ENCODE assay signal across 7 mouse cellular contexts in the genomic region with DNA sequence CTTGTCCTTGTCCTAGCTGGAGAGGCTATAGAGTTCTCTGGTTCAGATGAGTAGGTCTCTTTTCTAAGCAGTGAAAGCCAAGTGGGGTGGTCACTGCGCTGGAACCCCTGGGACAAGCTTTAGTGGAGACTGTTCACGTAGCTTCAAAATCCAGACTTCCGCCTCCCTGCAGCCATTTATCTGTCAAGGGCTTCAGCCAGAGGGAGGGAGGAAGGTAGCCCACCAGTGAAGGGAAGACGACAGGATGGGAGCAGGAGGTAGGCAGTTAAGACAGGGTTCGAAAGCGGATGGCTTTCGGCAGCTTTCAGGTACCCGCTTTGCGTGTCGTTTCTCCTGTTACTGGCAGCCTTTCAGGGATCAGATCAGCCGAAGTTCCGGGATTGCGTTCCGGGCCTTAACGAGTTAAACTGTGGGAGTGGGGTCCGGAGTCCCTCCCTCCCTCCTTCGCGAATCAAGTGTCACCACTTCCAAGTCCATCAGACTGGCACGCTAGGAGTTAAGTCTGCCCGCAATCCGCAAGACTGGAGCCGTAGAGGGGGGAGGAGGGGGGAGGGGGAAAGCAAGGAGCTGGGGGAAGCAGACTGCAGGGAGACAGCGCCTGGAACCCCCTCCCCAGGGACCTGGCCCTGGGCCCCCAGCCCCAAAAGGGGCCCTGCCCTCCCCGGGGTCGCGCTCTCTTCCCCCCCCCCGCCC. TPM values are rescaled to one million over a fixed set of nuclear protein-coding genes. Genes with fewer than 3 reads are reported as not detected.
DNase-seq lines count a peak whose midpoint lies in the region; ATAC-seq and TF ChIP-seq lines count a peak whose summit lies in the region.

No protein-coding gene starts in this region.

- TF ChIP-seq POLR2A in MEL (IDR thresholded peaks at IDR 0.05; ENCODE audit: control insufficient read depth in 1 of 2, insufficient read depth in 1 of 2, low read depth in 1 of 2, low read length in 2 of 2, poor library complexity in 1 of 2), result no peak
- no peak for TF ChIP-seq POLR2A in brain, embryonic 14.5 days (IDR thresholded peaks at IDR 0.05; ENCODE audit: borderline replicate concordance, extremely low read depth, insufficient read depth, insufficient read length, poor library complexity, severe bottlenecking)

- H3K4me2 ChIP-seq in forebrain, embryonic 13.5 days, result peak overlapping the region; percentile 93
- peak overlapping the region; percentile 96 for H3K4me2 ChIP-seq in intestine, embryonic 14.5 days (ENCODE audit: low read length)
- peak overlapping the region; percentile 94 for H3K4me2 ChIP-seq in limb, embryonic 13.5 days (replicated peaks)
- H3K4me2 ChIP-seq in midbrain, embryonic 15.5 days, result peak overlapping the region; percentile 97

- TF ChIP-seq EP300 in MEL (IDR thresholded peaks at IDR 0.05; ENCODE audit: low read depth in 1 of 2, low read length in 2 of 2), result no peak

- H3K79me2 ChIP-seq in MEL (ENCODE audit: control insufficient read depth, insufficient read depth, low read length, poor library complexity), result peaks cover 4% of the 10 kb centered on the region; the same call in 1 of the 2 replicates

- DNase-seq in MEL (ENCODE audit: low read depth, low spot score), result peak; percentile 67
- peak; percentile 99 for DNase-seq in brain, embryonic 14.5 days (ENCODE audit: low read depth)
- peak; percentile 93 for DNase-seq in intestine, embryonic 14.5 days (ENCODE audit: low spot score)
- DNase-seq in testis, postnatal 14 days (ENCODE audit: low spot score), result peak; percentile 68

- no peaks in the 10 kb centered on the region for H3K36me3 ChIP-seq in MEL (ENCODE audit: control insufficient read depth in 1 of 2, insufficient read depth in 2 of 2, low read length in 2 of 2)
- H3K36me3 ChIP-seq in forebrain, embryonic 13.5 days (ENCODE audit: poor library complexity, severe bottlenecking), result no peaks in the 10 kb centered on the region
- no peaks in the 10 kb centered on the region for H3K36me3 ChIP-seq in intestine, embryonic 14.5 days (ENCODE audit: control insufficient read depth, insufficient read depth, low read length)
- H3K36me3 ChIP-seq in limb, embryonic 13.5 days, result no peaks in the 10 kb centered on the region
- no peaks in the 10 kb centered on the region for H3K36me3 ChIP-seq in midbrain, embryonic 15.5 days (replicated peaks)

- H3K27ac ChIP-seq in MEL (ENCODE audit: control insufficient read depth, low read depth, low read length), result no peak overlapping the region
- peak overlapping the region; percentile 98 for H3K27ac ChIP-seq in forebrain, embryonic 13.5 days
- H3K27ac ChIP-seq in intestine, embryonic 14.5 days (ENCODE audit: low read depth), result peak overlapping the region; percentile 98
- H3K27ac ChIP-seq in limb, embryonic 13.5 days, result peak overlapping the region; percentile 100
- peak overlapping the region; percentile 99 for H3K27ac ChIP-seq in midbrain, embryonic 15.5 days

- H3K4me3 ChIP-seq in MEL (ENCODE audit: control insufficient read depth in 1 of 2, insufficient read depth in 1 of 2, low read depth in 2 of 2, low read length in 2 of 2), result peak overlapping the region; percentile 46 to 88
- peak overlapping the region; percentile 72 for H3K4me3 ChIP-seq in forebrain, embryonic 13.5 days
- peak overlapping the region; percentile 85 for H3K4me3 ChIP-seq in intestine, embryonic 14.5 days (ENCODE audit: low read depth, low read length)
- H3K4me3 ChIP-seq in limb, embryonic 13.5 days, result peak overlapping the region; percentile 86
- peak overlapping the region; percentile 97 for H3K4me3 ChIP-seq in midbrain, embryonic 15.5 days

- peak overlapping the region; percentile 37 for H3K9ac ChIP-seq in MEL (ENCODE audit: control insufficient read depth, low read depth, low read length, poor library complexity, severe bottlenecking)
- peak overlapping the region; percentile 82 for H3K9ac ChIP-seq in forebrain, embryonic 13.5 days
- H3K9ac ChIP-seq in intestine, embryonic 14.5 days (ENCODE audit: low read length), result peak overlapping the region; percentile 78
- peak overlapping the region; percentile 90 for H3K9ac ChIP-seq in limb, embryonic 13.5 days
- peak overlapping the region; percentile 98 for H3K9ac ChIP-seq in midbrain, embryonic 15.5 days

- TF ChIP-seq RAD21 in MEL (IDR thresholded peaks at IDR 0.05; ENCODE audit: low read depth, low read length), result no peak

- H3K27me3 ChIP-seq in MEL (ENCODE audit: control insufficient read depth in 1 of 2, insufficient read depth in 2 of 2, low read length in 2 of 2), result no peaks in the 10 kb centered on the region
- no peaks in the 10 kb centered on the region for H3K27me3 ChIP-seq in forebrain, embryonic 13.5 days
- no peaks in the 10 kb centered on the region for H3K27me3 ChIP-seq in intestine, embryonic 14.5 days (replicated peaks; ENCODE audit: control insufficient read depth, insufficient read depth, low read length)
- no peaks in the 10 kb centered on the region for H3K27me3 ChIP-seq in limb, embryonic 13.5 days
- H3K27me3 ChIP-seq in midbrain, embryonic 15.5 days (replicated peaks), result no peaks in the 10 kb centered on the region

- 0% methylated on average over 23 of the region's 27 CpGs for WGBS in forebrain, embryonic 13.5 days
- WGBS in intestine, embryonic 14.5 days, result 0% methylated on average over 23 of the region's 27 CpGs
- 2% methylated on average over 27 of the region's 27 CpGs for WGBS in limb, embryonic 13.5 days
- WGBS in midbrain, embryonic 15.5 days, result under 1% methylated on average over 24 of the region's 27 CpGs

- peak; percentile 60 for ATAC-seq in forebrain, embryonic 13.5 days
- peak; percentile 70 for ATAC-seq in intestine, embryonic 14.5 days (replicated peaks; ENCODE audit: low FRiP score, low TSS enrichment, low read depth)
- ATAC-seq in limb, embryonic 13.5 days (ENCODE audit: low FRiP score, low read depth), result peak; percentile 63
- ATAC-seq in midbrain, embryonic 15.5 days (replicated peaks), result peak; percentile 53

- no peak for TF ChIP-seq CTCF in MEL (IDR thresholded peaks at IDR 0.05 in 2 of 3, conservative IDR thresholded peaks at IDR 0.05 in 1 of 3; ENCODE audit: control insufficient read depth in 1 of 3, insufficient read depth in 1 of 3, low read depth in 2 of 3, low read length in 3 of 3, poor library complexity in 1 of 3, severe bottlenecking in 1 of 3)
- no peak; the same call in 1 of the 2 replicates for TF ChIP-seq CTCF in brain, embryonic 14.5 days (IDR thresholded peaks at IDR 0.05; ENCODE audit: borderline replicate concordance, extremely low read depth, insufficient read depth, insufficient read length)

- H3K4me1 ChIP-seq in MEL (ENCODE audit: control insufficient read depth in 1 of 2, insufficient read depth in 2 of 2, low read length in 2 of 2), result peaks cover 2 to 3% of the 10 kb centered on the region in 2 experiments; a peak in 1 of 4 replicates
- H3K4me1 ChIP-seq in forebrain, embryonic 13.5 days, result peaks cover 31% of the 10 kb centered on the region
- peaks cover 12% of the 10 kb centered on the region; the same call in 1 of the 2 replicates for H3K4me1 ChIP-seq in intestine, embryonic 14.5 days (replicated peaks; ENCODE audit: control insufficient read depth, insufficient read depth, low read length)
- peaks cover 26% of the 10 kb centered on the region for H3K4me1 ChIP-seq in limb, embryonic 13.5 days
- peaks cover 33% of the 10 kb centered on the region for H3K4me1 ChIP-seq in midbrain, embryonic 15.5 days

- no peaks in the 10 kb centered on the region for H3K9me3 ChIP-seq in MEL (replicated peaks; ENCODE audit: insufficient read depth, low read length)
- no peaks in the 10 kb centered on the region for H3K9me3 ChIP-seq in forebrain, embryonic 13.5 days (replicated peaks)
- no peaks in the 10 kb centered on the region for H3K9me3 ChIP-seq in intestine, embryonic 14.5 days (ENCODE audit: control insufficient read depth, low read length)
- no peaks in the 10 kb centered on the region for H3K9me3 ChIP-seq in limb, embryonic 13.5 days
- no peaks in the 10 kb centered on the region for H3K9me3 ChIP-seq in midbrain, embryonic 15.5 days

TF ChIP-seq in MEL, 35 proteins besides CTCF, POLR2A, EP300 and RAD21 (continues in another document):
- peak; percentile 72 for TF ChIP-seq SIN3A (IDR thresholded peaks at IDR 0.05; ENCODE audit: low read length)
- no peak for TF ChIP-seq CHD1 (IDR thresholded peaks at IDR 0.05; ENCODE audit: low read depth, low read length)
- 0 out of 2 replicates have a peak, but pooled peaks have one; percentile 13 for TF ChIP-seq HCFC1 (IDR thresholded peaks at IDR 0.05; ENCODE audit: low read depth, low read length)

RNA-seq across cellular contexts. Expression of a gene that starts 4.2 kb away (rescaled TPM):
- total RNA-seq in MEL (2012; rRNA removed), result 0.58 and 0.78 TPM in 2 replicates
- polyA plus RNA-seq in MEL (2012; ENCODE audit: insufficient read depth in 1 of 2, insufficient read length in 2 of 2, low read depth in 1 of 2, low replicate concordance in 2 of 2, missing spikeins in 1 of 2), result 1 to 10 TPM in 1 of 2 experiments, not detected in 1; 5.1 TPM
- polyA plus RNA-seq in brain, embryonic 14.5 days (2012; rRNA removed), result 14.4 and 35.5 TPM in 2 replicates
- 8.6 and 9.1 TPM in 2 replicates for polyA plus RNA-seq in forebrain, embryonic 13.5 days (2015; fragmentation: Nextera tagmentation; extraction: Ambion mirVana)
- polyA plus RNA-seq in intestine, embryonic 14.5 days (2014; fragmentation: Nextera tagmentation; extraction: Ambion mirVana), result 10.2 TPM in 2 replicates
- 14.5 and 15.0 TPM in 2 replicates for polyA plus RNA-seq in limb, embryonic 13.5 days (2015; fragmentation: Nextera tagmentation; extraction: Ambion mirVana)
- polyA plus RNA-seq in midbrain, embryonic 15.5 days (2015; fragmentation: Nextera tagmentation; extraction: Ambion mirVana), result 12.5 and 13.0 TPM in 2 replicates

RNA-seq across cellular contexts. Expression of a gene that starts 23.6 kb away (rescaled TPM):
- not detected in 2 replicates for total RNA-seq in MEL (2012; rRNA removed)
- polyA plus RNA-seq in MEL (2012; ENCODE audit: insufficient read depth in 1 of 2, insufficient read length in 2 of 2, low read depth in 1 of 2, low replicate concordance in 2 of 2, missing spikeins in 1 of 2), result not detected
- polyA plus RNA-seq in brain, embryonic 14.5 days (2012; rRNA removed), result 0.08 TPM in 1 of 2 replicates, not detected in the other
- polyA plus RNA-seq in forebrain, embryonic 13.5 days (2015; fragmentation: Nextera tagmentation; extraction: Ambion mirVana), result not detected in 2 replicates
- 2.1 and 2.3 TPM in 2 replicates for polyA plus RNA-seq in intestine, embryonic 14.5 days (2014; fragmentation: Nextera tagmentation; extraction: Ambion mirVana)
- 0.31 and 0.36 TPM in 2 replicates for polyA plus RNA-seq in limb, embryonic 13.5 days (2015; fragmentation: Nextera tagmentation; extraction: Ambion mirVana)
- polyA plus RNA-seq in midbrain, embryonic 15.5 days (2015; fragmentation: Nextera tagmentation; extraction: Ambion mirVana), result not detected in 2 replicates

RNA-seq across cellular contexts. Expression of a gene that starts 37.4 kb away (rescaled TPM):
- 0.08 TPM in 1 of 2 replicates, not detected in the other for total RNA-seq in MEL (2012; rRNA removed)
- polyA plus RNA-seq in MEL (2012; ENCODE audit: insufficient read depth in 1 of 2, insufficient read length in 2 of 2, low read depth in 1 of 2, low replicate concordance in 2 of 2, missing spikeins in 1 of 2), result under 1 TPM in 1 of 2 experiments, not detected in 1; 0.07 TPM
- polyA plus RNA-seq in brain, embryonic 14.5 days (2012; rRNA removed), result not detected in 2 replicates
- polyA plus RNA-seq in forebrain, embryonic 13.5 days (2015; fragmentation: Nextera tagmentation; extraction: Ambion mirVana), result not detected in 2 replicates
- not detected in 2 replicates for polyA plus RNA-seq in intestine, embryonic 14.5 days (2014; fragmentation: Nextera tagmentation; extraction: Ambion mirVana)
- polyA plus RNA-seq in limb, embryonic 13.5 days (2015; fragmentation: Nextera tagmentation; extraction: Ambion mirVana), result not detected in 2 replicates
- not detected in 2 replicates for polyA plus RNA-seq in midbrain, embryonic 15.5 days (2015; fragmentation: Nextera tagmentation; extraction: Ambion mirVana)

Comparison
In these comparisons a context has a peak if more than half of its experiments do, and no peak if none do; other contexts are left out.
1. H3K9ac ChIP-seq: peak in every context shown above with its lines; median percentile 98 in midbrain, embryonic 15.5 days; 90 in limb, embryonic 13.5 days; 82 in forebrain, embryonic 13.5 days; 78 in intestine, embryonic 14.5 days; 37 in MEL.